Mouse (Mus musculus) MEL (cell line): ENCODE measurements around the gene Hcls1. TPM values are rescaled to one million over a fixed set of nuclear protein-coding genes. Genes with fewer than 3 reads are reported as not detected.

Source experiments
- DNase-seq: peaks from one replicate; pipeline ENCODE4 v3.0.0; 2011; ENCODE audit warnings: low read depth, low spot score
- H3K27ac ChIP-seq: 2 replicates; pipeline ENCODE4 v1.5.1; 2012; ENCODE audit warnings: low read depth, mild to moderate bottlenecking, control low read depth, low read length, moderate library complexity; ENCODE audit not compliant: control insufficient read depth
- H3K27me3 ChIP-seq, 2 experiments: fragments of 150-350 bp in 1 of 2; sonication (generic) in 1 of 2; 2 replicates each; pipeline ENCODE4 v1.6.1; 2012; ENCODE audit warnings: low read length in 2 of 2, mild to moderate bottlenecking in 2 of 2, improper control_type of control experiment in 1 of 2, moderate library complexity in 1 of 2; ENCODE audit not compliant: insufficient read depth in 2 of 2, control insufficient read depth in 1 of 2
- H3K36me3 ChIP-seq, 2 experiments: 2 replicates each; pipeline ENCODE4 v1.6.1; 2012 to 2014; ENCODE audit warnings: low read length in 2 of 2, improper control_type of control experiment in 1 of 2, inconsistent platforms in 1 of 2, mild to moderate bottlenecking in 1 of 2; ENCODE audit not compliant: insufficient read depth in 2 of 2, control insufficient read depth in 1 of 2
- H3K4me1 ChIP-seq, 2 experiments: fragments of 150-350 bp in 1 of 2; sonication (generic) in 1 of 2; 2 replicates each; pipeline ENCODE4 v1.6.1; 2012; ENCODE audit warnings: low read length in 2 of 2, improper control_type of control experiment in 1 of 2, mild to moderate bottlenecking in 1 of 2; ENCODE audit not compliant: insufficient read depth in 2 of 2, control insufficient read depth in 1 of 2
- H3K4me3 ChIP-seq, 2 experiments: fragments of 150-350 bp in 1 of 2; sonication (generic) in 1 of 2; 2 replicates each; pipeline ENCODE4 v1.5.1; 2012; ENCODE audit warnings: low read depth in 2 of 2, low read length in 2 of 2, mild to moderate bottlenecking in 2 of 2, moderate library complexity in 2 of 2, control low read depth in 1 of 2, improper control_type of control experiment in 1 of 2; ENCODE audit not compliant: control insufficient read depth in 1 of 2, insufficient read depth in 1 of 2
- H3K79me2 ChIP-seq: 2 replicates; pipeline ENCODE4 v1.6.1; 2012; ENCODE audit warnings: mild to moderate bottlenecking, low read length, moderate library complexity; ENCODE audit not compliant: control insufficient read depth, poor library complexity, insufficient read depth
- H3K9ac ChIP-seq: 2 replicates; pipeline ENCODE4 v1.6.1; 2012; ENCODE audit warnings: low read depth, mild to moderate bottlenecking, control low read depth, low read length, moderate library complexity; ENCODE audit not compliant: control insufficient read depth, poor library complexity, severe bottlenecking
- H3K9me3 ChIP-seq: fragments of 150-350 bp; sonication (generic); replicated peaks from 2 replicates; pipeline ENCODE4 v1.6.1; 2012; ENCODE audit warnings: mild to moderate bottlenecking, low read length, improper control_type of control experiment, moderate library complexity; ENCODE audit not compliant: insufficient read depth
- CHD1 ChIP-seq: IDR thresholded peaks from 2 replicates; pipeline ENCODE4 v1.6.1; 2012; ENCODE audit warnings: low read depth, mild to moderate bottlenecking, inconsistent platforms, low read length, improper control_type of control experiment
- CHD2 ChIP-seq: IDR thresholded peaks from 2 replicates; pipeline ENCODE4 v1.6.1; 2011; ENCODE audit warnings: low read length, improper control_type of control experiment
- E2F4 ChIP-seq: IDR thresholded peaks from 2 replicates; pipeline ENCODE4 v1.6.1; 2011; ENCODE audit warnings: low read depth, low read length, improper control_type of control experiment, borderline replicate concordance
- ELF1 ChIP-seq: IDR thresholded peaks from 2 replicates; pipeline ENCODE4 v1.6.1; 2014; ENCODE audit warnings: low read depth, mild to moderate bottlenecking, inconsistent platforms, low read length, improper control_type of control experiment, moderate library complexity
- GATA1 ChIP-seq: IDR thresholded peaks from 2 replicates; pipeline ENCODE4 v1.6.1; 2011; ENCODE audit warnings: low read depth, low read length, improper control_type of control experiment
- HCFC1 ChIP-seq: IDR thresholded peaks from 2 replicates; pipeline ENCODE4 v1.6.1; 2012; ENCODE audit warnings: low read depth, mild to moderate bottlenecking, inconsistent platforms, low read length, improper control_type of control experiment, moderate library complexity
- JUND ChIP-seq: IDR thresholded peaks from 2 replicates; pipeline ENCODE4 v1.6.1; 2011; ENCODE audit warnings: low read depth, mild to moderate bottlenecking, improper control_type of control experiment, low read length
- MAX ChIP-seq: IDR thresholded peaks from 2 replicates; pipeline ENCODE4 v1.6.1; 2011; ENCODE audit warnings: low read length, improper control_type of control experiment
- MAZ ChIP-seq: IDR thresholded peaks from 2 replicates; pipeline ENCODE4 v1.6.1; 2012; ENCODE audit warnings: low read depth, mild to moderate bottlenecking, inconsistent platforms, low read length, improper control_type of control experiment
- MYB ChIP-seq: IDR thresholded peaks from 2 replicates; pipeline ENCODE4 v1.6.1; 2011; ENCODE audit warnings: mild to moderate bottlenecking, low read depth, low read length, improper control_type of control experiment
- POLR2AphosphoS2 ChIP-seq: IDR thresholded peaks from 2 replicates; pipeline ENCODE4 v1.6.1; 2011; ENCODE audit warnings: low read length, improper control_type of control experiment
- POLR2AphosphoS5 ChIP-seq: IDR thresholded peaks from 2 replicates; pipeline ENCODE4 v1.6.1; 2012; ENCODE audit warnings: low read depth, borderline replicate concordance, mild to moderate bottlenecking, inconsistent platforms, low read length, moderate library complexity, mixed read lengths
- RCOR1 ChIP-seq: IDR thresholded peaks from 2 replicates; pipeline ENCODE4 v1.6.1; 2012; ENCODE audit warnings: low read depth, mild to moderate bottlenecking, inconsistent platforms, low read length, improper control_type of control experiment
- SIN3A ChIP-seq: IDR thresholded peaks from 2 replicates; pipeline ENCODE4 v1.6.1; 2012; ENCODE audit warnings: low read length, improper control_type of control experiment, inconsistent platforms
- SMC3 ChIP-seq: IDR thresholded peaks from 2 replicates; pipeline ENCODE4 v1.6.1; 2011; ENCODE audit warnings: low read depth, low read length, improper control_type of control experiment
- TBP ChIP-seq: IDR thresholded peaks from 2 replicates; pipeline ENCODE4 v1.8.0; 2011; ENCODE audit warnings: low read depth, low read length, improper control_type of control experiment
- TCF12 ChIP-seq: IDR thresholded peaks from 2 replicates; pipeline ENCODE4 v1.6.1; 2014; ENCODE audit warnings: low read depth, mild to moderate bottlenecking, inconsistent platforms, low read length, improper control_type of control experiment, moderate library complexity
- UBTF ChIP-seq: IDR thresholded peaks from 2 replicates; pipeline ENCODE4 v1.6.1; 2012; ENCODE audit warnings: low read depth, mild to moderate bottlenecking, inconsistent platforms, low read length, improper control_type of control experiment, moderate library complexity, borderline replicate concordance; ENCODE audit not compliant: insufficient read depth
- ZNF384 ChIP-seq: IDR thresholded peaks from 2 replicates; pipeline ENCODE4 v1.6.1; 2012; ENCODE audit warnings: low read depth, mild to moderate bottlenecking, inconsistent platforms, low read length, improper control_type of control experiment
- polyA plus RNA-seq, 2 experiments: library from polyadenylated mRNA; stranded (reverse) in 1 of 2; unstranded in 1 of 2; fragments of >175 nt in 1 of 2; fragments of >200 nt in 1 of 2; gene quantifications; 2 replicates each; pipeline versions ENCODE4 v1.2.1 to v1.2.4; 2012; ENCODE audit warnings: low replicate concordance in 2 of 2, low read depth in 1 of 2; ENCODE audit not compliant: insufficient read length in 2 of 2, insufficient read depth in 1 of 2, missing spikeins in 1 of 2
- total RNA-seq: library from RNA; depleted of rRNA; stranded (reverse); fragments of 300-350 nt; gene quantifications from 2 replicates; pipeline ENCODE4 v1.2.3, GENCODE M21; 2012

Hcls1 gene
- total and polyA plus RNA-seq, 3 experiments, result 57.4 to 91.4 TPM; not detected in 1

DNA sequence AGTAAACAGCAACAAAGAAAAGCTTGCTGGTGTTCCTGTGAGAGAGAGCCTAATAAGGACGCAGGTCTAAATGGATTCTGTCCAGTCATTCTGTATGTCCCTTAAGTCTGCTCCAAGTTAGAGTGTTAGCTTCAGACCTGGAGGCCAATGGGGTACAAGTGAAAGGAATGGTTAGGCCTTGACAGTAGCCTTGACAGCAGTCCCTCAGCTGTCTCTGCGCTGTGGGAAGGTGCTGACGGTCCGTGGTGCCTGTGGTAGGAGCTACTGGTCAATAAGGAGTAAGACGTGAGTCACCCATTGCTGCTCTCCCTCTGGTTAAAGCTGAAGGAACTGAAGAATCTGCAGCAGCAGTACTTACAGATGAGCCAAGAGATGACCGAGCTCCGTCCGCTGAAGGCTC lies 10.5 kb upstream of the Hcls1 start:
- H3K27me3 ChIP-seq, result no peaks in the 10 kb centered on the region
- no peak overlapping the region for H3K27ac ChIP-seq
- peaks cover 0 to 2% of the 10 kb centered on the region in 2 experiments; a peak in 1 of 4 replicates for H3K36me3 ChIP-seq
- no peak for TF ChIP-seq MAZ
- no peak for TF ChIP-seq CHD2
- no peak for TF ChIP-seq SIN3A
- TF ChIP-seq ZNF384, result no peak
- no peak for TF ChIP-seq HCFC1
- no peak for TF ChIP-seq SMC3
- no peak for TF ChIP-seq POLR2AphosphoS2
- TF ChIP-seq TCF12, result no peak
- H3K9me3 ChIP-seq, result no peaks in the 10 kb centered on the region
- no peak overlapping the region for H3K9ac ChIP-seq
- H3K79me2 ChIP-seq, result no peaks in the 10 kb centered on the region
- H3K4me3 ChIP-seq, result no peak overlapping the region
- no peaks in the 10 kb centered on the region for H3K4me1 ChIP-seq
- no peak for DNase-seq

DNA sequence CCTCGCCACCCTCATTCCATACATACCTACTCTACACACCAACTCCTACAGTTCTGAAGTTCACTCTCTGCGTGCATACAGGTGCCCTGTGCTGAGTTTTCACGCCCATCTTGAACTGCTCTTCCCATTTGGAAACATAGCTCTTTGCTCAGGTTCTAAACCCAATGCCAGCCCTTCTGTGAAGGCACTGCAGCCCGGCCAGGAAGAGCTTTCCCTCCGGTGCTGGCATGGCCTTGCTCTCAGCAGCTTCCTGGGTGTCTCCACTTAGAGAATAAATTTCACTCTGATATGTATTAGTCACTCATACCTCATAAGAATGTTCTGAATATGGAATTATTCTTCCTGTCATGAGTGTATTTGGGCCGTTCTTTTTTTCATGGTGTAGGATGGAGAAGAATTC lies 9.4 kb upstream of the Hcls1 start:
- H3K9ac ChIP-seq, result no peak overlapping the region
- no peaks in the 10 kb centered on the region for H3K79me2 ChIP-seq
- H3K9me3 ChIP-seq, result no peaks in the 10 kb centered on the region
- TF ChIP-seq E2F4, result no peak
- TF ChIP-seq TBP, result no peak
- no peak for TF ChIP-seq JUND
- no peak for TF ChIP-seq ZNF384
- no peak for TF ChIP-seq ELF1
- no peak for TF ChIP-seq POLR2AphosphoS5
- TF ChIP-seq RCOR1, result no peak
- no peak for TF ChIP-seq UBTF
- TF ChIP-seq TCF12, result no peak
- TF ChIP-seq CHD1, result no peak
- TF ChIP-seq MAX, result no peak
- no peak for TF ChIP-seq MYB
- no peak for TF ChIP-seq SMC3
- TF ChIP-seq GATA1, result no peak
- no peaks in the 10 kb centered on the region; a peak in 1 of 4 replicates for H3K36me3 ChIP-seq
- no peak overlapping the region for H3K27ac ChIP-seq
- H3K4me1 ChIP-seq, result no peaks in the 10 kb centered on the region
- H3K4me3 ChIP-seq, result no peak overlapping the region
- H3K27me3 ChIP-seq, result no peaks in the 10 kb centered on the region
- DNase-seq, result no peak
